ENCODE assay signal across 8 mouse cellular contexts in genomic region chr2:166712801-166713689, GRCm38 (mm10). TPM values are rescaled to one million over a fixed set of nuclear protein-coding genes. Genes with fewer than 3 reads are reported as not detected.
DNase-seq lines count a peak whose midpoint lies in the region; ATAC-seq lines count a peak whose summit lies in the region.

No protein-coding gene starts in this region.

- peak overlapping the region; percentile 80 for H3K4me3 ChIP-seq in embryonic facial prominence, embryonic 14.5 days (ENCODE audit: low read depth, low read length)
- peak overlapping the region; percentile 95 for H3K4me3 ChIP-seq in megakaryocyte, embryonic 14.5 days (replicated peaks)

- no peaks in the 10 kb centered on the region for H3K9me3 ChIP-seq in embryonic facial prominence, embryonic 14.5 days (ENCODE audit: control insufficient read depth, low read length)
- peaks cover 22% of the 10 kb centered on the region for H3K9me3 ChIP-seq in megakaryocyte, embryonic 14.5 days

- H3K4me1 ChIP-seq in embryonic facial prominence, embryonic 14.5 days (ENCODE audit: control insufficient read depth, insufficient read depth, low read length) = peaks cover 13% of the 10 kb centered on the region
- peaks cover 67% of the 10 kb centered on the region for H3K4me1 ChIP-seq in megakaryocyte, embryonic 14.5 days

- under 1% methylated on average over 29 of the region's 64 CpGs for WGBS in embryonic facial prominence, embryonic 14.5 days

- H3K27me3 ChIP-seq in embryonic facial prominence, embryonic 14.5 days (replicated peaks; ENCODE audit: control insufficient read depth, insufficient read depth, low read length) = no peaks in the 10 kb centered on the region
- H3K27me3 ChIP-seq in megakaryocyte, embryonic 14.5 days (replicated peaks) = peaks cover 57% of the 10 kb centered on the region

- H3K4me2 ChIP-seq in embryonic facial prominence, embryonic 14.5 days (ENCODE audit: low read depth, low read length) = peak overlapping the region; percentile 94

- DNase-seq in cerebellum, adult 8-10 months = no peak
- peak; percentile 72 for DNase-seq in ES-CJ7 (ENCODE audit: low read depth, low spot score)
- DNase-seq in embryonic facial prominence, embryonic 14.5 days (ENCODE audit: low spot score) = peak; percentile 62
- DNase-seq in heart, postnatal 10 days = peak; percentile 35 to 63
- DNase-seq in left cerebral cortex, postnatal 14 days (ENCODE audit: low spot score in 2 of 2) = peak; percentile 66 to 79
- peak; percentile 45 to 59 for DNase-seq in spleen, postnatal 14 days (ENCODE audit: low spot score in 2 of 2)

- ATAC-seq in cerebellum, adult (ENCODE audit: insufficient number of reproducible peaks, low FRiP score, low TSS enrichment) = peak; percentile 17
- ATAC-seq in embryonic facial prominence, embryonic 14.5 days (ENCODE audit: low read depth) = peak; percentile 62

- intact Hi-C loops in heart, postnatal 10 days (cut with DNase I) = loop anchor here (1.0 to 5.0 kb wide), 5 partner anchors 41 to 121 kb away; no protein-coding TSS in a partner anchor
- intact Hi-C loops in left cerebral cortex, postnatal 14 days (cut with DNase I) = loop anchor here (5.0 kb wide), 5 partner anchors 41 to 121 kb away; no protein-coding TSS in a partner anchor

- H3K27ac ChIP-seq in embryonic facial prominence, embryonic 14.5 days (replicated peaks; ENCODE audit: low read depth, low read length) = peak overlapping the region; percentile 53

- H3K9ac ChIP-seq in embryonic facial prominence, embryonic 14.5 days (ENCODE audit: low read depth, low read length) = peak overlapping the region; percentile 83

- no peaks in the 10 kb centered on the region for H3K36me3 ChIP-seq in embryonic facial prominence, embryonic 14.5 days (ENCODE audit: control insufficient read depth, insufficient read depth, low read length)
- peaks cover 7% of the 10 kb centered on the region for H3K36me3 ChIP-seq in megakaryocyte, embryonic 14.5 days (replicated peaks; ENCODE audit: low read length)

RNA-seq across cellular contexts. Expression of gene Prex1, which starts 0.6 kb away (rescaled TPM):
- 22.7 and 26.6 TPM in 2 replicates for polyA plus RNA-seq in embryonic facial prominence, embryonic 14.5 days (2014; fragmentation: Nextera tagmentation; extraction: Ambion mirVana)
- total RNA-seq in heart, postnatal 10 days (2021) = 10 to 100 TPM; 12.1 to 17.7 TPM
- total RNA-seq in left cerebral cortex, postnatal 14 days (2021) = 100 to 1,000 TPM; 119 to 132 TPM
- 3.7 and 14.4 TPM in 2 replicates for polyA plus RNA-seq in megakaryocyte, embryonic 14.5 days (2012; ENCODE audit: insufficient read depth, low replicate concordance)

Comparison
In these comparisons a context has a peak if more than half of its experiments do, and no peak if none do; other contexts are left out.
1. RNA of gene Prex1, which starts 0.6 kb away (total RNA-seq): 119 to 132 TPM in left cerebral cortex, postnatal 14 days; 12.1 to 17.7 TPM in heart, postnatal 10 days; every median in the first group is over 4 times any median in the second.